ENCODE assay signal across 9 mouse cellular contexts in the genomic region with DNA sequence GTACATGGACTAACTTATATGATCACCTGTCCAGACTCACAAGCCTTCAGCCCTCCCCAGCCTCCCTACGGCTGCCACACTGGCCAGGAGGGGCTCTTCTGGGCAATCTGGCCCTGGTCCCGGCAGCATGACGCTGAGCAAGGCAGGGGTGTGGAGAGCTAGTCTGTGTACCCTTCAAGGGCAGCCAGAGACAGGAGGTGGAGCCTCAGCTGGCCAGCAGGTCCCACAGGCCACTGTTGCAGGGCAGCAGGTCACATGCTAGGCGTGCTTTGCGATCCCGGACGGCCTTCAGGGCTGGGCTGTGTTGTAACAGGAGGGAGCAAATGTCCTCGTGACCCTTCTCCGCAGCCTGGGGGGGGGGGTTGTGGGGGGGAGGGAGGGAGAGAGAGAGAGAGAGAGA. TPM values are rescaled to one million over a fixed set of nuclear protein-coding genes. Genes with fewer than 3 reads are reported as not detected.
DNase-seq lines count a peak whose midpoint lies in the region; ATAC-seq and TF ChIP-seq lines count a peak whose summit lies in the region.
"Had no signal": no experiment of that assay in that cellular context is flagged by ENCODE, and none has a peak within 500 bp of the region (broad histone marks: within the 10 kb centered on the region; RNA-seq: fewer than 3 reads in every experiment).

A gene (minus strand): TSS at position 244 of the 400 bp plus-strand sequence.

- intact Hi-C loops in left cerebral cortex, postnatal 14 days (cut with DNase I): no loop called here

- peak; percentile 88 for DNase-seq in adrenal gland, postnatal 25 days
- DNase-seq in gastrocnemius, postnatal 25 days: peak; percentile 91
- peak; percentile 95 for DNase-seq in kidney, adult 2 months
- peak; percentile 92 for DNase-seq in lung, postnatal 0 days (ENCODE audit: low spot score)
- DNase-seq in left cerebral cortex, adult 9 months (ENCODE audit: low spot score in 2 of 2): no peak
- no peak for DNase-seq in frontal cortex, adult 2 months (ENCODE audit: extremely low spot score in 1 of 2, low spot score in 1 of 2)
- DNase-seq in left cerebral cortex, postnatal 14 days (ENCODE audit: low spot score in 2 of 2): no peak

- peaks cover 14% of the 10 kb centered on the region; the same call in 1 of the 2 replicates for H3K4me1 ChIP-seq in kidney, adult 2 months (ENCODE audit: control insufficient read depth, insufficient read depth, low read length)
- H3K4me1 ChIP-seq in lung, postnatal 0 days (ENCODE audit: insufficient read depth, low read depth, low read length): peaks cover 7% of the 10 kb centered on the region; the same call in 1 of the 2 replicates

- H3K9me3 ChIP-seq in lung, postnatal 0 days (ENCODE audit: low read length): no peaks in the 10 kb centered on the region

- no peak within 1 kb of the TSS for H3K4me3 ChIP-seq in kidney, adult 2 months (ENCODE audit: insufficient read depth, low read depth, low read length)
- no peak within 1 kb of the TSS for H3K4me3 ChIP-seq in lung, postnatal 0 days (ENCODE audit: low read depth, low read length)

- no peaks in the 10 kb centered on the region for H3K36me3 ChIP-seq in kidney, adult 2 months (ENCODE audit: control insufficient read depth, insufficient read depth, low read length)
- H3K36me3 ChIP-seq in lung, postnatal 0 days (ENCODE audit: insufficient read depth, low read length): peaks cover 11% of the 10 kb centered on the region; the same call in 1 of the 2 replicates

- TF ChIP-seq EP300 in lung, postnatal 0 days (IDR thresholded peaks at IDR 0.05): no peak

- H3K4me2 ChIP-seq in lung, postnatal 0 days (replicated peaks; ENCODE audit: low read depth, low read length): no peak within 1 kb of the TSS

- peak; percentile 93 for ATAC-seq in lung, postnatal 0 days
- ATAC-seq in megakaryocyte progenitor cell, adult 5-6 weeks (replicated peaks; ENCODE audit: poor library complexity): no peak

- H3K27me3 ChIP-seq in kidney, adult 2 months (replicated peaks; ENCODE audit: control insufficient read depth, insufficient read depth, low read length): no peaks in the 10 kb centered on the region
- no peaks in the 10 kb centered on the region for H3K27me3 ChIP-seq in lung, postnatal 0 days (replicated peaks; ENCODE audit: insufficient read depth, low read length)

- no peak for TF ChIP-seq POLR2A in kidney, adult 2 months (IDR thresholded peaks at IDR 0.05; ENCODE audit: low read depth, low read length)

- 21% methylated on average over 9 of the region's 9 CpGs for WGBS in kidney, adult 2 months
- WGBS in lung, postnatal 0 days: 26% methylated on average over 8 of the region's 9 CpGs

- H3K27ac ChIP-seq in kidney, adult 2 months (ENCODE audit: insufficient read depth, low read depth, low read length): peak within 1 kb of the TSS; percentile 74
- H3K27ac ChIP-seq in lung, postnatal 0 days (ENCODE audit: low read length): peak within 1 kb of the TSS; percentile 80

- no peak for TF ChIP-seq CTCF in kidney, adult 2 months (conservative IDR thresholded peaks at IDR 0.05; ENCODE audit: insufficient read depth, insufficient read length, low read depth, low read length)
- TF ChIP-seq CTCF in lung, postnatal 0 days (IDR thresholded peaks at IDR 0.05): no peak

- H3K9ac ChIP-seq in lung, postnatal 0 days (replicated peaks; ENCODE audit: low read depth): no peak within 1 kb of the TSS

RNA-seq across cellular contexts. Expression of the gene that starts here (rescaled TPM):
- total RNA-seq in adrenal gland, postnatal 25 days (2021): not detected in 2 replicates
- 1,000 to 10,000 TPM in 1 of 2 experiments, 100 to 1,000 TPM in 1; 766 to 1,527 TPM for total RNA-seq in gastrocnemius, postnatal 25 days (2021)
- polyA plus RNA-seq in kidney, adult 2 months (2012; rRNA removed): not detected in 2 replicates
- 0.62 TPM in 1 of 2 replicates, not detected in the other for polyA plus RNA-seq in lung, postnatal 0 days (2015; fragmentation: Nextera tagmentation; extraction: Ambion mirVana)
- total RNA-seq in megakaryocyte progenitor cell, adult 5-6 weeks (2015): 0.62 and 0.83 TPM in 2 replicates
- 3.1 TPM in 1 of 2 replicates, not detected in the other for total RNA-seq in megakaryocyte progenitor cell, adult 5-6 weeks (2017)
- polyA plus RNA-seq in frontal cortex, adult 2 months (2012; rRNA removed): 0.04 TPM in 1 of 2 replicates, not detected in the other
- not detected for total RNA-seq in left cerebral cortex, postnatal 14 days (2021)
- polyA plus RNA-seq: embryonic facial prominence, embryonic 14.5 days had no signal

Comparison
In these comparisons a context has a peak if more than half of its experiments do, and no peak if none do; other contexts are left out.
1. RNA of the gene that starts here (total RNA-seq): 766 to 1,527 TPM in gastrocnemius, postnatal 25 days; 0.62 to 3.1 TPM in megakaryocyte progenitor cell, adult 5-6 weeks, not detected in adrenal gland, postnatal 25 days and not detected in left cerebral cortex, postnatal 14 days; every median in the first group is over 100 times any median in the second.
2. Peak in DNase-seq in adrenal gland, postnatal 25 days; RNA of the gene not detected or under 1 TPM.
3. Peak in DNase-seq and H3K27ac ChIP-seq in kidney, adult 2 months; RNA of the gene not detected or under 1 TPM.
4. Peak in DNase-seq, ATAC-seq and H3K27ac ChIP-seq in lung, postnatal 0 days; RNA of the gene not detected or under 1 TPM.